Mouse (Mus musculus): ENCODE data around the gene St3gal6. TPM values are rescaled to one million over a fixed set of nuclear protein-coding genes. Genes with fewer than 3 reads are reported as not detected.

The St3gal6 gene
- polyA plus RNA-seq, 1 experiment from 2014 or later = 10.4 TPM

DNA sequence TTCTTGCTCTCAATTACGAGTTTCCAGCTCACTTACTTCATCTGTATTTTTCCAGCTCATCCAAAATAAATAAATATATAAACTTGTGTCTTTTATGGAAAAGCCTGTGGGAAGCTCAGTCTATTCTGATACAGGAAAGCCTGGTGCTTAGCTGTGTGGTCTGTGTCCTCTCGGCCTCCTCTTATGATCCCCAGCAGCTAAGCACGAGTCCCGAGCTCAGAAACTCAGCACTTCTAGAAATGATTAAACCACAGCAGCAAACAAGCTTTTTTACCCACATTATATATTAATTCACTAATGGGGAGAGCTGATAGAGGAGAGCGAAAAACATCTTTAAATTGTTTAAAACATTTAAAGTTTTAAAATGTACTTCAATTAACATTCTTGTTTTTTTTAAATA, 67.6 kb downstream of the St3gal6 start:
- Histone ChIP-seq H3K27ac (no peak overlapping the region), H3K4me1 (replicated peaks; ENCODE audit: control insufficient read depth, insufficient read depth, low read length) (no peaks in the 10 kb centered on the region), H3K36me3 (replicated peaks; ENCODE audit: control insufficient read depth, insufficient read depth) (peaks cover 44% of the 10 kb centered on the region), H3K27me3 (ENCODE audit: control insufficient read depth, insufficient read depth, low read length) (no peaks in the 10 kb centered on the region), H3K9me3 (ENCODE audit: control insufficient read depth, low read length) (no peaks in the 10 kb centered on the region), H3K4me2 (replicated peaks) (no peak overlapping the region), H3K9ac (no peak overlapping the region), H3K4me3 (replicated peaks; ENCODE audit: low read length) (no peak overlapping the region)
- DNase-seq (ENCODE audit: low spot score) = no peak
- no peak for ATAC-seq (ENCODE audit: low FRiP score)
- WGBS = 90% methylated on average over 5 of the region's 5 CpGs

GRCm38 (mm10) chr16:58455118-58455517, 68.9 kb downstream of the St3gal6 start:
- WGBS = 93% methylated on average over 5 of the region's 5 CpGs
- no peak overlapping the region for H3K4me3 ChIP-seq (replicated peaks; ENCODE audit: low read length)

DNA sequence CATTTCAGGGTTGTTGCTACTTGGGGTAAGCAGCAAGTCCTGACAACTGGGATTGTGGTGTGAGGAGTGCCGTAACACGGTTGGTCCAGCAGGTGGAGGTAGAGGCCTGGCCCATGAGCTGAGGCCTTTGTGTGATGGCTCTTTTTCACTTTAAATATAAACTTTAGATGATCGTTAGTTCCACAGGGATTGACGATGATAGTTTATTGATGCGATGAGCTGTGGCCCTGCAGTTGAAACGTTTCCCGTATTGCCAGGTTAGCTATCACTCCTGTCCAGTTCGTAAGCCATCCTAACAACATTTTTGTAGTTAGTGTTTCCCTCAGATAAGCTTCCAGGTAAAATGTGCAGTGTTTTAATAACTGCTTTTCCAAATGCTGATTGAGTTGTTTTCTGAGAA, 69.4 kb downstream of the St3gal6 start:
- no peak overlapping the region for H3K4me2 ChIP-seq (replicated peaks)
- no peak overlapping the region for H3K27ac ChIP-seq
- no peaks in the 10 kb centered on the region for H3K4me1 ChIP-seq (replicated peaks; ENCODE audit: control insufficient read depth, insufficient read depth, low read length)
- no peaks in the 10 kb centered on the region for H3K27me3 ChIP-seq (ENCODE audit: control insufficient read depth, insufficient read depth, low read length)
- peaks cover 47% of the 10 kb centered on the region for H3K36me3 ChIP-seq (replicated peaks; ENCODE audit: control insufficient read depth, insufficient read depth)
- no peak overlapping the region for H3K9ac ChIP-seq
- DNase-seq (ENCODE audit: low spot score) = peak; percentile 62
- no peak overlapping the region for H3K4me3 ChIP-seq (replicated peaks; ENCODE audit: low read length)
- ATAC-seq (ENCODE audit: low FRiP score) = no peak
- 75% methylated on average over 8 of the region's 8 CpGs for WGBS
- H3K9me3 ChIP-seq (ENCODE audit: control insufficient read depth, low read length) = no peaks in the 10 kb centered on the region

More at GRCm38 (mm10) chr16:58455118-58455517, 68.9 kb downstream of the St3gal6 start:
- Histone ChIP-seq H3K9ac (no peak overlapping the region), H3K9me3 (ENCODE audit: control insufficient read depth, low read length) (no peaks in the 10 kb centered on the region), H3K4me1 (replicated peaks; ENCODE audit: control insufficient read depth, insufficient read depth, low read length) (no peaks in the 10 kb centered on the region), H3K4me2 (replicated peaks) (no peak overlapping the region), H3K36me3 (replicated peaks; ENCODE audit: control insufficient read depth, insufficient read depth) (peaks cover 45% of the 10 kb centered on the region), H3K27ac (no peak overlapping the region), H3K27me3 (ENCODE audit: control insufficient read depth, insufficient read depth, low read length) (no peaks in the 10 kb centered on the region)
- no peak for DNase-seq (ENCODE audit: low spot score)
- no peak for ATAC-seq (ENCODE audit: low FRiP score)

- no peaks in the 10 kb centered on the region for H3K4me1 ChIP-seq (replicated peaks; ENCODE audit: control insufficient read depth, insufficient read depth, low read length)
- H3K27me3 ChIP-seq (ENCODE audit: control insufficient read depth, insufficient read depth, low read length) = no peaks in the 10 kb centered on the region
- H3K9ac ChIP-seq = no peak overlapping the region
- no peak overlapping the region for H3K4me3 ChIP-seq (replicated peaks; ENCODE audit: low read length)
- peaks cover 46% of the 10 kb centered on the region for H3K36me3 ChIP-seq (replicated peaks; ENCODE audit: control insufficient read depth, insufficient read depth)
- no peaks in the 10 kb centered on the region for H3K9me3 ChIP-seq (ENCODE audit: control insufficient read depth, low read length)
- ATAC-seq (ENCODE audit: low FRiP score) (no peak), DNase-seq (ENCODE audit: low spot score) (no peak)
- H3K4me2 ChIP-seq (replicated peaks) = no peak overlapping the region
- no peak overlapping the region for H3K27ac ChIP-seq
These were observed 70.2 kb downstream of the St3gal6 start for GRCm38 (mm10) chr16:58453820-58454219.

GRCm38 (mm10) chr16:58453138-58453537, 70.9 kb downstream of the St3gal6 start:
- H3K36me3 ChIP-seq (replicated peaks; ENCODE audit: control insufficient read depth, insufficient read depth) = peaks cover 41% of the 10 kb centered on the region
- WGBS = 80% methylated on average over 3 of the region's 3 CpGs
- ATAC-seq (ENCODE audit: low FRiP score) (no peak), DNase-seq (ENCODE audit: low spot score) (no peak)
- no peak overlapping the region for H3K4me3 ChIP-seq (replicated peaks; ENCODE audit: low read length)
- H3K9me3 ChIP-seq (ENCODE audit: control insufficient read depth, low read length) = no peaks in the 10 kb centered on the region
- no peak overlapping the region for H3K9ac ChIP-seq
- no peaks in the 10 kb centered on the region for H3K27me3 ChIP-seq (ENCODE audit: control insufficient read depth, insufficient read depth, low read length)
- no peaks in the 10 kb centered on the region for H3K4me1 ChIP-seq (replicated peaks; ENCODE audit: control insufficient read depth, insufficient read depth, low read length)
- no peak overlapping the region for H3K4me2 ChIP-seq (replicated peaks)
- no peak overlapping the region for H3K27ac ChIP-seq

GRCm38 (mm10) chr16:58451647-58452046, 72.4 kb downstream of the St3gal6 start:
- Histone ChIP-seq H3K36me3 (replicated peaks; ENCODE audit: control insufficient read depth, insufficient read depth) (peaks cover 33% of the 10 kb centered on the region), H3K9me3 (ENCODE audit: control insufficient read depth, low read length) (no peaks in the 10 kb centered on the region), H3K27ac (no peak overlapping the region), H3K4me3 (replicated peaks; ENCODE audit: low read length) (no peak overlapping the region), H3K27me3 (ENCODE audit: control insufficient read depth, insufficient read depth, low read length) (no peaks in the 10 kb centered on the region), H3K9ac (no peak overlapping the region), H3K4me2 (replicated peaks) (no peak overlapping the region), H3K4me1 (replicated peaks; ENCODE audit: control insufficient read depth, insufficient read depth, low read length) (no peaks in the 10 kb centered on the region)
- ATAC-seq (ENCODE audit: low FRiP score) (no peak), DNase-seq (ENCODE audit: low spot score) (no peak)
- WGBS = 98% methylated on average over 5 of the region's 5 CpGs

DNA sequence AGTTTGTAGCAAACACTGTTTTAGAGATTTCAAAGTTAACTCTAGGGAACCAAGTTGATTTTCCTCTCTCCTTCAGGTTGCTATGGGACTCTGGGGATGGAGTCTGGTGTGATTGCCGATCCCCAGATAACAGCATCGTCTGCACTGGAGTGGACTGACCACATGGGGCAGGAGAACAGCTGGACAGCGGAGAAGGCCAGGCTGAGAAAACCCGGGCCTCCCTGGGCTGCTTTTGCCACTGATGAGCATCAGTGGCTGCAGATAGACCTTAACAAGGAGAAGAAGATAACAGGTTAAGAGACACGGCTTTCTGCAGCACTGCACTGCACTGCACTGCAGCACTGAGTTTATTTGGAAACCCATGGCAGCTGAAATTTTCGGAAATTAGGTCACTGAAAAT, 73.4 kb downstream of the St3gal6 start:
- Histone ChIP-seq H3K4me2 (replicated peaks) (no peak overlapping the region), H3K4me1 (replicated peaks; ENCODE audit: control insufficient read depth, insufficient read depth, low read length) (no peaks in the 10 kb centered on the region), H3K27ac (no peak overlapping the region), H3K36me3 (replicated peaks; ENCODE audit: control insufficient read depth, insufficient read depth) (peaks cover 26% of the 10 kb centered on the region), H3K4me3 (replicated peaks; ENCODE audit: low read length) (no peak overlapping the region), H3K9ac (no peak overlapping the region), H3K27me3 (ENCODE audit: control insufficient read depth, insufficient read depth, low read length) (no peaks in the 10 kb centered on the region), H3K9me3 (ENCODE audit: control insufficient read depth, low read length) (no peaks in the 10 kb centered on the region)
- WGBS = 77% methylated on average over 6 of the region's 6 CpGs
- no peak for DNase-seq (ENCODE audit: low spot score)
- ATAC-seq (ENCODE audit: low FRiP score) = no peak

- Histone ChIP-seq H3K36me3 (replicated peaks; ENCODE audit: control insufficient read depth, insufficient read depth) (peaks cover 26% of the 10 kb centered on the region), H3K4me2 (replicated peaks) (no peak overlapping the region), H3K4me3 (replicated peaks; ENCODE audit: low read length) (no peak overlapping the region), H3K4me1 (replicated peaks; ENCODE audit: control insufficient read depth, insufficient read depth, low read length) (no peaks in the 10 kb centered on the region), H3K27me3 (ENCODE audit: control insufficient read depth, insufficient read depth, low read length) (no peaks in the 10 kb centered on the region), H3K9me3 (ENCODE audit: control insufficient read depth, low read length) (no peaks in the 10 kb centered on the region), H3K27ac (no peak overlapping the region), H3K9ac (no peak overlapping the region)
- DNase-seq (ENCODE audit: low spot score) = no peak
- ATAC-seq (ENCODE audit: low FRiP score) = no peak
- 91% methylated on average over 4 of the region's 4 CpGs for WGBS
These were observed 75.0 kb downstream of the St3gal6 start for GRCm38 (mm10) chr16:58449073-58449472.

GRCm38 (mm10) chr16:58446281-58447259, 77.5 kb downstream of the St3gal6 start:
- H3K4me1 ChIP-seq (replicated peaks; ENCODE audit: control insufficient read depth, insufficient read depth, low read length) = no peaks in the 10 kb centered on the region
- no peak overlapping the region for H3K9ac ChIP-seq
- WGBS = 95% methylated on average over 4 of the region's 4 CpGs
- H3K36me3 ChIP-seq (replicated peaks; ENCODE audit: control insufficient read depth, insufficient read depth) = peaks cover 25% of the 10 kb centered on the region
- H3K4me2 ChIP-seq (replicated peaks) = no peak overlapping the region
- no peak overlapping the region for H3K4me3 ChIP-seq (replicated peaks; ENCODE audit: low read length)
- no peak overlapping the region for H3K27ac ChIP-seq
- DNase-seq (ENCODE audit: low spot score) = no peak
- no peaks in the 10 kb centered on the region for H3K9me3 ChIP-seq (ENCODE audit: control insufficient read depth, low read length)
- H3K27me3 ChIP-seq (ENCODE audit: control insufficient read depth, insufficient read depth, low read length) = no peaks in the 10 kb centered on the region
- no peak for ATAC-seq (ENCODE audit: low FRiP score)
